Mouse (Mus musculus) erythroblast, adult 5-6 weeks (primary cell): ENCODE results near the gene Aqp5. TPM values are rescaled to one million over a fixed set of nuclear protein-coding genes. Genes with fewer than 3 reads are reported as not detected.

ENCODE experiments used
- ATAC-seq: replicated peaks from 2 replicates; pipeline ENCODE4 v1.8.0; 2016; ENCODE audit warnings: moderate number of reproducible peaks, mild to moderate bottlenecking, moderate TSS enrichment, inconsistent platforms; ENCODE audit not compliant: poor library complexity, low FRiP score, severe bottlenecking
- total RNA-seq, 2 experiments: library from RNA; stranded (forward) in 1 of 2; stranded (reverse) in 1 of 2; fragments of 150-400 nt in 1 of 2; fragments of 200-764, 138-1000 nt in 1 of 2; gene quantifications; 2 replicates each; pipeline versions ENCODE4 v1.2.3 to v1.2.4; 2015 to 2017; ENCODE audit warnings: low replicate concordance in 2 of 2

Gene Aqp5
- not detected in 2 replicates for total RNA-seq (2015; ENCODE audit: low replicate concordance)
- total RNA-seq (2017; ENCODE audit: low replicate concordance): not detected in 2 replicates

DNA sequence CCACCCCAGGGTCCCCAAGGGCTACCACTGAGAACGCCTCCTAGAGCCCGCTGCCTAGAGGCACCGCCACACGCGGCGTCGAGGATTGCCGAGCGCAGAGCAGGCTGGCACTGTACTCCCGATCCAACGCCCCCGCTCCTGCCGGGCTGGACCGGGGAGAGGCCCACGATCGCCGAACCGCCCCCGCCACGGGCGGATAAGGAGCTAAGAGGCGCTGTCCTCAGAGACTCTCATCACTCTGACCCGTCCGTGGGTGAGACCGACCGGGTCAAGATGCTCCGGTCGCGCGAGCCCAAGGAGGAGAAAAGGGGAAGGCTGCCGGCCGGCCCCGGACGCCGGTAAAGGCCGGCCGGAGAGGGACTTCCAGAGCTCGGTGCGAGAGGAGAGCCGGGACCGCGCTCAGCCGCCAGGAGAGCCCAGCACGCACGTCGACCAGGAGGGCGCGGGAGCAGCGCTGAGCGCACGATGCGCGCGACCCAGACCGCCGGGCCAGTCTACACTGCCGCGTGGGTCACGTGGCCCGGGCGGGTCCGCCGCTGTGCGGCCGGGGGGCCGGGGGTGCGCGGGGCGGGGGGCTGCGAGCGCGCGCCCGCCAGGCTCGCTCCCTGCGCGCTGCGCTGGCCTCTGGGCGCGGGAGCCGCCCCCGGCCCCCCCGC is at the start of gene Aqp5:
Gene Aqp5, plus strand, starts transcription at position 354 of the 656 bp plus-strand sequence.
- ATAC-seq: no peak

DNA sequence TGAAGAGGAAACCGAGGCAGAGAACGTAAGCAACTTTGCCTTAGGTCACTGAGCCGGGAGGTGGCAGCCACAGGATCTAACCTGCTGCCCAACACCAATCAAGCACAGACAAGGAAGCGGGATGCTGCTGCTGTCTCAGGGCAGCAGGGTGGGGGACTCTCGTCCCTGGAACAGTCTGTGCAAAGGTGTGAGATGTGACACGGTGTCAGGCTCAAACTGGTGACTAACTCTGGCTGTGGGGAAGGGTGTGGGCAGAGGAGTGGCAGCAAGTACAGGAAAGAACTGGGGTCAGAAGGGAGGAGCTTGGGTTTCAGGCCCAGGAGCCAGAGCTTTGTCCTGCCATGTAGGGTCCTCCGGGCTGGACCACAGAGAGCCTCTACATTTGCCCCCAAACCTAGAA is 46.5 kb upstream of the Aqp5 start:
- no peak for ATAC-seq

DNA sequence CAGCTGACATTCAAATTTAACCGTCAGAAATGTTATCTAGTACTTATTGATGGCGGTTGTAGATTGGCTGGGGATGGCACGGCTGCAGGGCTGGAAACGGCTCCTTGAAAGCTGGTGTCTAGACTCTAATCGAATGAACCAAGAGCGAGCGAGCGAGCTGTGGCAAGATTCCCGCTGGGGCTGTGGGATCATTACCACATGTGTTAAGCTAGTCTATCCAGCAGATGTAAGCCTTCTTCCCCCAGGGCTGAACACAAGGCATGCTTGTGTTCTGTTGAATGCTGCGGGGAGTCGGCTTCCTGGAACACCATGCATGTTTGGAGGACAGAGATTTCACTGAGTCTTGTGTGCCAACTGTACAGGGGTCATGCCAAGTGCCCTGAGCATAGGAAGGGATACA is 44.0 kb upstream of the Aqp5 start:
- no peak for ATAC-seq

- no peak for ATAC-seq
Observed at GRCm38 (mm10) chr15:99547732-99548131, 42.9 kb upstream of the Aqp5 start.

GRCm38 (mm10) chr15:99549901-99550300 is 40.7 kb upstream of the Aqp5 start:
- no peak for ATAC-seq

DNA sequence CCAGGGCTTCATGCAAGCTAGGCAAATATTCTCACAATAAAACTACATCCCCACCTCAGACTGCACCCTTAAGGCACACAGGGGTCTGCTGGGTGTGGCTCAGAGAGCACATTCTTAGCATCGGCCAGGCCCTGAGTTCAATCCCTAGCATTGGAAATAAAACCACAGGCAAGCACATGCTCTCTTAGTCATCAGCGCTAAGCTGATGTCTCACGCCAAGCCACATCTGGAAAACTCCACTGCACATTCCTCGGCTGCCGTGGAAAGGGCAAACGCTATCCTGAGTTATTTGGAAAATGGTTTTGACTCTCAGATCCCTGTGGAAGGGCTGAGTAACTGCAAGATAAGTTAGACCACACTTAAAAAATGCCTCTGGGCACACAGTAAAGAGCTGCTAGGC is 36.8 kb upstream of the Aqp5 start:
- no peak for ATAC-seq

GRCm38 (mm10) chr15:99558947-99559346 is 31.6 kb upstream of the Aqp5 start:
- ATAC-seq: no peak

DNA sequence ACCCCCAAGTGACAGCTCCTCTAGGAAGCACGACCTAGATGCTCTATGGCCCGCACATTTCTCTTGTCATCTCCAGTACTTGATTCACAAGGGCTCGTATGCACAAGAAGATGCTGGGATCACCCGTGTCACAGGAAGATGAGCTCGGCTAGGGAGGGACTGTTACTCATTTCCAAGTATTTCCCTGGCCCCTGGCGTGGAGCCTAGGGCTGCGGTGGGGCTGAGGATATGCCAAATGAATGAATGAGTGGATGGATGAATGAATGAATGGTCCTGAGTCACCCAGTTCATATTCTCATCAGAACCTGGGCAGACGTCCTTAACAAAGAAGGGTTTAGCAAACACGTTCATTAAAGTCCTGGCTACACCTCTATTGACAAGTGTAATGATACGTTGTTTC is 30.3 kb upstream of the Aqp5 start:
- no peak for ATAC-seq

DNA sequence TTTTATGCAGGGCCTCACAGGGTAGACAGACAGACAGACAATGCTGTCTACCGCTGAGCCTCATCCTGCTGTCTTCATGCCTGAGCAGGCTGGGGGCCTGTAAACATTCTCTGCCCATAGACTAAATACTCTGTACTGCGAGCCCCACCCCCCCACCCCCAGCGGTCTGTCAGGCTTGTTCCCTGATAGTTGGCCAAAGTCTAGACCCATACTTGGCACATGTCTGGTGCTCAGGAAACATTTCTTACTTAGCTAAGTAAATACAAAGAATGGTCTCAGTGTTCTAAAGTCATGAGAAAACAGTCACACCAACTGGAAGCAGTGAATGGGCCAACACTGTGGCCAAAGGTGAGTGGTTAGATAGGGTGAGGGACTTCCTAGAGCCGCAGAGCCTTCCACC is 23.2 kb upstream of the Aqp5 start:
- no peak for ATAC-seq

DNA sequence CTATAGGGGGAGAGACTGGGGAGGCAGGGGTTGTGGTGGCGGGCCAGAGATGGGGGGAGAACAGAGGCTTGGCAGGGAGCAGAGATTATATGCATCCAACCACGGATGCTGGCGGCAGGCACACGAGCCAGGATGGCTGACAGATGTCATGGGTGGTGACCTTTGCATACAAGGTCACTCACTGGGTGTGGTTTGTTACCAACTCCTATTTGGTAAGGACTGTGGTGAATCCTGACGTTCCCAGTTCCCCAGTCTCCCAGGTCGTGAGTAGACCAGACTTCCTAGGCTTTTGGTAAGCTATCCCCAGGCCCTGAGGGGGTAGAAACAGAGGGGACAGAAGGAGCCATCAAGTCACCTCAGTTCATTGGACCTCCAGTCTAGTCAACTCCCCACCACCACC is 21.9 kb upstream of the Aqp5 start:
- no peak for ATAC-seq

DNA sequence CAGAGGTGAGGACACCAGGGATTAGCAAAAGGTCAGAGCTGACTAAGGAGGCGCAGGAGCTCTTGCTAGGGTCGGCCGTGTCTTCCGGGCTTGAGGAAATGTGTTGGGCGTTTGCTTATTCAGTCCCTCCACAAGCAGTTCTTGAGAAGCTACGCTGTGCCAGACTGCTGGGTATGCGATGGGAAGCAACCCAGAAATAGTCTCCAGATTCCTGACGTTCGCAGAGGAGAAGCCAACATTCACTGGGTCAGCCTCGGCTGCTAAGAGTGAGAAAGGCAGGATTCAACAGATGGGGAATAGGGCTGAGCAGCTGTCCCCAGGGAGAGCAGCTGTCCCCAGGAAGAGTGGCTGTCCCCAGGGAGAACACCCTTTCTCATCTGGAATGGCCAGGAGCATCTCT is 21.5 kb upstream of the Aqp5 start:
- ATAC-seq: no peak

- no peak for ATAC-seq
Observed at GRCm38 (mm10) chr15:99578802-99579485, 11.6 kb upstream of the Aqp5 start, which contains the start of gene Aqp2. Aqp2 (plus strand) TSS chr15:99579055.

DNA sequence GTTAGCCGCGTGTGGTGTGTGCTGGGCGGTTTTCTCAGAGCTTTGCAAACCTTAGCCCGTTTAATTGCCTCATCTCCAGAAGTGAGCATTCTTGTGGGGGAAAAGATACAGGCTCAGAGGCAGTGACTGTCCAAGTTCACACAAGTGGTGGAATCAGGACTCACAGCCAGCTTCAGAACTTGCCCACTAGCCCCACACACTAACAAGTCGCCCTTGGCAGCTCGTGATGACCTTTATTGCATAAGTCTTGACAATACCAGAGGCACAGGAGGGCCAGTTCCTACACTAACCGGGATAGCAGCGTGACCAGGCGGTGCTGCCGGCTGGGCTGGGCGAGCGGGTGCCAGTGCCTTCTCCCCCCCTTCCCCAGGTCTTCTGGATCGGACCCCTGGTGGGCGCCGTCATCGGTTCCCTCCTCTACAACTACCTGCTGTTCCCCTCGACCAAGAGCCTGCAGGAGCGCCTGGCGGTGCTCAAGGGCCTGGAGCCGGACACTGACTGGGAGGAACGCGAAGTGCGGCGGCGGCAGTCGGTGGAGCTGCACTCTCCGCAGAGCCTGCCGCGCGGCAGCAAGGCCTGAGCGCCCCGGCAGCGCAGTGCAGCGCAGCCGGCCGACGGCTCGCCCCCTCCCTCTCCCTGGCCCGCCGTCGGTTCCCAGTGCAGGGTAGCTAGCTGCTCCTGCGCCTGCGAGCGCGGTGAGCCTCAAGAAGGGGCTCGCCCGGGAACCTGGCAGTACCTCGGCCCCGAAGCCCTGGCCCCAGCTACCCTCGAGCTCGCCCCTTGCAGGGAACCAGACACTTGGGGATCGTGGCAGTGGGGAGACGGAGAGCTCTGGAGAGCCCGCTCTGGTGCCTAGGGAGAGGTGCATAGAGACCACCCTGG is 6.9 kb upstream of the Aqp5 start:
- ATAC-seq: no peak

- ATAC-seq: no peak
Observed at GRCm38 (mm10) chr15:99584407-99585202, 6.0 kb upstream of the Aqp5 start.

DNA sequence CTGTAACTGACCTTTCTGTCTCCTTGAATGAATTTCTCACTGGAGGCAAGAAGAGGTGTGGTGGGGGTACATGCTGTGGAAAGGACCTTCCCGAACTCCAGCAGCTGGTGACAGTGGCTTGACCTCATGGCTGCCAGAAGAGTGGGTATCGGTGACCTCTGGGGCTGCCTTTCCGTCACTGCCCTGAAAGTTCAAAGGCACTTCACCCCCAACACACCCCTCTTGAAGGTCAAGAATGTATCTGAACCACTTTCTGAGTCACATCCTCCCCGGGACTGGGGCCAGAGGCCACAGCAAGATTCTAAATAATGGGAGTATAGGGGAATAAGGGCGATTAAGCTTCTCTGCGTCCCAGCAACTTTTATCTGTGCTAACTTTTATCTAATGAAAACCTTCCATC is 4.8 kb upstream of the Aqp5 start:
- ATAC-seq: no peak

- ATAC-seq: no peak
Observed at GRCm38 (mm10) chr15:99586525-99586924, 4.1 kb upstream of the Aqp5 start.

DNA sequence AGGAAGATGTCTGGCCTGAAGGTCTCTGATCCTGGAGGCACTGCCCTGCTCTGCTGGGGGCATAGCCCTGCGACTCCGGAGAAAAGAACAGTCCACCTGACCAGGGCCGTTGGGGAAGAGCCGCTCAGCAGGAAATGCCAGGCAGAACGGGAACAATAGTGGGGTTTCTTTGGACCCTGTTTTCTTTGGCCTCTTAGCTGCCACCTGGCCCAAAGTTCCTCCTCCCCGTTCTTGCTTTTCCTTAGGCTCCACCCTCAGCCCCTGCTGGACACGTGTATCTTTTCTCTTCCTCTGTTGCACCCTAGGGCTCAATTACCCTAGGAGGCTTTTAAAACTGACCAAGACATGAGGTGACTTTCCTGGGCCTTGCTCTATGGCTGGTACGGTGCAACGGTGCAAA is 1.3 kb upstream of the Aqp5 start:
- no peak for ATAC-seq

DNA sequence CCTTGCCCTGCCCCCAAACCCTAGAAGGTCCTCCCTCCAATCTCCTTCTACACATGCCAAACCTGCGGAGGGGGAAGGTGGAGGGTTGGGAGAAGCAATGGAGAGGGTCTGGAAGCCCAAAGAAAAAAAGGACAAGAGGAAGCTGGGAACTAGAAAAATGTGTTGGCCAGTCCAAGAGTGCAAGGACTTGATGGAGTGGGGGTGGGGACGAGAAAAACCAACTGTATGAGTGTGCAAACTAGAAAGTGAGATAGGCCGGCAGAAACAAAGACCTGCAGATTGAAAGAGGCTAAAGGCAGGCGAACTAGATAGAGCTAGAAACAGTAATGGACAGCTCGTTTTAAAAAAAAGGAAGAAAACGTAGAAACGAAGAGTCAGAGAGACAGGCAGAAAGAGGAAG is 878 bp upstream of the Aqp5 start:
- no peak for ATAC-seq

- no peak for ATAC-seq
Observed at GRCm38 (mm10) chr15:99592177-99592576, 1.6 kb downstream of the Aqp5 start.

- no peak for ATAC-seq
Observed at GRCm38 (mm10) chr15:99592877-99593276, 2.3 kb downstream of the Aqp5 start.
